Mouse (Mus musculus): ENCODE measurements around the gene Med6.

DNA sequence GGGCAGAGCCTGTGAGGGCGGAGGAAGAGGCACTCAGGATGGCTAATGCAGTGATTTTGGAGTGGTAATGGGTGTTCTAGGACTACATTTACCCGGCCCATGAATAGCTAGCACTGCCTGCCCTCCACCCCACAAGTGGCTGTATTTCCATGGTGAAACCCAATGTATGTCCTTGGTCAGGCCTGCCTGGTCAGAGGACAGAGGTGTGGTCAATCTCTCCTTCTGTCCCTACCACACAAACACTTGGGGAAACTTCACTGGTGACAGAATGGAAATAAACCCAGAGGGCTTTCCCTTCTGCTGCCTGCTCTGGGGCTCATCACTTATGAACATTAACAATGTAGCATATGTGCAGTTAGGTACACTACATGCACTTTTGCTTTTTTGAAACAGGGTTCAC lies 38.4 kb upstream of the Med6 start:
- TF ChIP-seq CTCF (conservative IDR thresholded peaks at IDR 0.05; ENCODE audit: low read length) (no peak), POU5F1 (IDR thresholded peaks at IDR 0.05; ENCODE audit: borderline replicate concordance, low read length) (no peak)
